Mouse (Mus musculus) CD8-positive naive resting alpha-beta T cell, adult 2 months (primary cell): Measurements from ENCODE around the gene Palld.

ENCODE experiments used
- DNase-seq, 2 experiments: peaks; one replicate each; pipeline ENCODE4 v3.0.0; 2022; ENCODE audit warnings: low read depth in 2 of 2, low spot score in 2 of 2

The Palld gene

GRCm38 (mm10) chr8:61639008-61639407, 263.5 kb downstream of the Palld start:
- no peak for DNase-seq

GRCm38 (mm10) chr8:61637736-61638135, 264.8 kb downstream of the Palld start:
- DNase-seq, result no peak

- DNase-seq, result no peak
Measured at GRCm38 (mm10) chr8:61634811-61635210, 267.7 kb downstream of the Palld start.

- DNase-seq, result no peak
Measured at GRCm38 (mm10) chr8:61632331-61632730, 270.2 kb downstream of the Palld start.

- no peak for DNase-seq
Measured at GRCm38 (mm10) chr8:61629631-61629968, 272.9 kb downstream of the Palld start.

- no peak for DNase-seq
Measured at GRCm38 (mm10) chr8:61628938-61629630, 273.4 kb downstream of the Palld start.

- DNase-seq, result no peak
Measured at GRCm38 (mm10) chr8:61626246-61626952, 276.1 kb downstream of the Palld start.

GRCm38 (mm10) chr8:61625656-61626210, 276.8 kb downstream of the Palld start:
- DNase-seq, result no peak

GRCm38 (mm10) chr8:61623485-61624417, 278.7 kb downstream of the Palld start:
- no peak for DNase-seq

- DNase-seq, result no peak
Measured at GRCm38 (mm10) chr8:61621300-61621699, 281.2 kb downstream of the Palld start.

GRCm38 (mm10) chr8:61617651-61618050, 284.8 kb downstream of the Palld start:
- no peak for DNase-seq

GRCm38 (mm10) chr8:61617049-61617448, 285.4 kb downstream of the Palld start:
- DNase-seq, result no peak

GRCm38 (mm10) chr8:61615711-61616697, 286.5 kb downstream of the Palld start:
- DNase-seq, result no peak

GRCm38 (mm10) chr8:61611741-61612140, 290.7 kb downstream of the Palld start:
- no peak for DNase-seq

GRCm38 (mm10) chr8:61611077-61611476, 291.4 kb downstream of the Palld start:
- DNase-seq, result no peak

GRCm38 (mm10) chr8:61610546-61610945, 291.9 kb downstream of the Palld start:
- DNase-seq, result no peak

- no peak for DNase-seq
Measured at GRCm38 (mm10) chr8:61607463-61607813, 295.1 kb downstream of the Palld start.

- DNase-seq, result peak; percentile 47 to 54
Measured at GRCm38 (mm10) chr8:61606795-61607462, 295.6 kb downstream of the Palld start.

GRCm38 (mm10) chr8:61604871-61605270, 297.6 kb downstream of the Palld start:
- no peak for DNase-seq

- no peak for DNase-seq
Measured at GRCm38 (mm10) chr8:61596889-61597288, 305.6 kb downstream of the Palld start.
